Mouse (Mus musculus): ENCODE measurements around the gene Ccnd2. TPM values are rescaled to one million over a fixed set of nuclear protein-coding genes. Genes with fewer than 3 reads are reported as not detected.

Gene Ccnd2
- polyA plus RNA-seq, 1 experiment from 2014 or later, result 364 TPM

- 1% methylated on average over 59 of the region's 59 CpGs for WGBS
These were observed 71.9 kb downstream of the Ccnd2 start for GRCm38 (mm10) chr6:127079867-127080731.

More at GRCm38 (mm10) chr6:127079867-127080731, 71.9 kb downstream of the Ccnd2 start:
- H3K4me2 ChIP-seq (ENCODE audit: low read length), result peak overlapping the region; percentile 96
- peak; percentile 66 for TF ChIP-seq CTCF (IDR thresholded peaks at IDR 0.05; ENCODE audit: low read depth)
- DNase-seq (ENCODE audit: low spot score) (peak; percentile 81), ATAC-seq (replicated peaks; ENCODE audit: low FRiP score, low read depth) (peak; percentile 69)
- no peak overlapping the region for H3K27ac ChIP-seq
- no peaks in the 10 kb centered on the region for H3K36me3 ChIP-seq (ENCODE audit: insufficient read depth, low read length)
- peaks cover 17% of the 10 kb centered on the region; the same call in 1 of the 2 replicates for H3K27me3 ChIP-seq (ENCODE audit: insufficient read depth, low read length)
- peak overlapping the region; percentile 44; the same call in 1 of the 2 replicates for H3K9ac ChIP-seq (ENCODE audit: low read depth, low read length)
- no peaks in the 10 kb centered on the region for H3K4me1 ChIP-seq (replicated peaks; ENCODE audit: insufficient read depth, low read length)
- H3K4me3 ChIP-seq (replicated peaks; ENCODE audit: low read depth, low read length), result peak overlapping the region; percentile 50
- no peaks in the 10 kb centered on the region for H3K9me3 ChIP-seq (replicated peaks; ENCODE audit: low read length)

Other genes with a start within 250 kb of the Ccnd2 start
- not detected in 2 replicates for gene Dyrk4, start 230.4 kb downstream of the Ccnd2 start, polyA plus RNA-seq (2015; fragmentation: Nextera tagmentation; extraction: Ambion mirVana)
- 26.4 and 34.9 TPM in 2 replicates for gene Rad51ap1, start 212.6 kb downstream of the Ccnd2 start, polyA plus RNA-seq (2015; fragmentation: Nextera tagmentation; extraction: Ambion mirVana)
- gene D6Wsu163e, start 212.2 kb downstream of the Ccnd2 start, polyA plus RNA-seq (2015; fragmentation: Nextera tagmentation; extraction: Ambion mirVana), result 17.8 and 18.7 TPM in 2 replicates
- gene Fgf6, start 136.6 kb downstream of the Ccnd2 start, polyA plus RNA-seq (2015; fragmentation: Nextera tagmentation; extraction: Ambion mirVana), result not detected in 2 replicates
- gene Fgf23, start 79.3 kb downstream of the Ccnd2 start, polyA plus RNA-seq (2015; fragmentation: Nextera tagmentation; extraction: Ambion mirVana), result not detected in 2 replicates
- gene Tigar, start 42.6 kb downstream of the Ccnd2 start, polyA plus RNA-seq (2015; fragmentation: Nextera tagmentation; extraction: Ambion mirVana), result 2.6 and 2.8 TPM in 2 replicates

Measured in kidney, postnatal 0 days (tissue).